Mouse (Mus musculus) intestine, embryonic 16.5 days (tissue): ENCODE measurements around the gene Commd9. TPM values are rescaled to one million over a fixed set of nuclear protein-coding genes. Genes with fewer than 3 reads are reported as not detected.
A peak's percentile ranks its signal among the peaks of the same experiment; 100 is the strongest.

ENCODE experiments used
- ATAC-seq: fragments of 200-750 bp; cut with Nextera tagmentation; 2 replicates; pipeline ENCODE4 v1.8.0; 2017; ENCODE audit warnings: moderate TSS enrichment, moderate library complexity
- H3K27ac ChIP-seq: fragments of 300-500 bp; sonication (generic); 2 replicates; pipeline ENCODE4 v1.5.1; 2014; ENCODE audit warnings: mild to moderate bottlenecking, low read length
- H3K27me3 ChIP-seq: fragments of 300-500 bp; sonication (generic); replicated peaks from 2 replicates; pipeline ENCODE4 v1.6.1; 2014; ENCODE audit warnings: low read length, control low read depth, mixed read lengths; ENCODE audit not compliant: control insufficient read depth, insufficient read depth
- H3K36me3 ChIP-seq: fragments of 300-500 bp; sonication (generic); 2 replicates; pipeline ENCODE4 v1.6.1; 2014; ENCODE audit warnings: low read length, control low read depth; ENCODE audit not compliant: control insufficient read depth, insufficient read depth
- H3K4me1 ChIP-seq: fragments of 300-500 bp; sonication (generic); 2 replicates; pipeline ENCODE4 v1.6.1; 2014; ENCODE audit warnings: low read length, control low read depth, mixed read lengths; ENCODE audit not compliant: control insufficient read depth, insufficient read depth
- H3K4me2 ChIP-seq: fragments of 300-500 bp; sonication (generic); 2 replicates; pipeline ENCODE4 v1.6.1; 2014; ENCODE audit warnings: low read depth, low read length, control low read depth
- H3K4me3 ChIP-seq: fragments of 300-500 bp; sonication (generic); 2 replicates; pipeline ENCODE4 v1.5.1; 2014; ENCODE audit warnings: mild to moderate bottlenecking, low read length
- H3K9ac ChIP-seq: fragments of 300-500 bp; sonication (generic); 2 replicates; pipeline ENCODE4 v1.6.1; 2014; ENCODE audit warnings: low read depth, low read length
- H3K9me3 ChIP-seq: fragments of 300-500 bp; sonication (generic); 2 replicates; pipeline ENCODE4 v1.6.1; 2016; ENCODE audit warnings: low read length, control low read depth; ENCODE audit not compliant: control insufficient read depth
- WGBS: fragments of 180-500 bp; shearing (Covaris S2); extraction: QIAGEN DNeasy Blood & Tissue Kit; methylation state at CpG from one replicate; pipeline ENCODE4 v1.1.7; 2014; 5-methylcytosine and 5-hydroxymethylcytosine counted together
- polyA plus RNA-seq: library from polyadenylated mRNA; unstranded; fragments of >200 nt; fragmentation: Nextera tagmentation; extraction: Ambion mirVana; gene quantifications from 2 replicates; pipeline ENCODE4 v1.2.1, GENCODE M21; 2015

Gene Commd9
- polyA plus RNA-seq, 1 experiment from 2014 or later, result 79.1 TPM

- ATAC-seq, result no peak
- 50% methylated on average over 3 of the region's 3 CpGs for WGBS
- H3K4me2 ChIP-seq, result no peak within 1 kb of the TSS
- H3K4me3 ChIP-seq, result no peak within 1 kb of the TSS
- H3K27ac ChIP-seq, result no peak within 1 kb of the TSS; the same call in 1 of the 2 replicates
- H3K4me1 ChIP-seq, result peaks cover 4% of the 10 kb centered on the region
- no peaks in the 10 kb centered on the region for H3K27me3 ChIP-seq
- H3K36me3 ChIP-seq, result no peaks in the 10 kb centered on the region
- H3K9me3 ChIP-seq, result no peaks in the 10 kb centered on the region
- H3K9ac ChIP-seq, result no peak within 1 kb of the TSS
Measured at GRCm38 (mm10) chr2:101882998-101883397, 3.0 kb upstream of the Commd9 start, which contains the start of gene Prr5l. Gene Prr5l, minus strand, starts transcription at chr2:101883027.

GRCm38 (mm10) chr2:101884286-101884685 is 1.8 kb upstream of the Commd9 start:
- Histone ChIP-seq H3K27me3 (no peaks in the 10 kb centered on the region), H3K9ac (no peak overlapping the region), H3K4me1 (peaks cover 4% of the 10 kb centered on the region), H3K9me3 (no peaks in the 10 kb centered on the region), H3K27ac (no peak overlapping the region), H3K4me2 (no peak overlapping the region), H3K36me3 (no peaks in the 10 kb centered on the region), H3K4me3 (no peak overlapping the region)
- ATAC-seq, result no peak
- 60% methylated on average over 2 of the region's 2 CpGs for WGBS

GRCm38 (mm10) chr2:101888886-101889285 is 2.8 kb downstream of the Commd9 start:
- Histone ChIP-seq H3K4me3 (no peak overlapping the region), H3K9me3 (no peaks in the 10 kb centered on the region), H3K4me1 (peaks cover 4% of the 10 kb centered on the region), H3K36me3 (no peaks in the 10 kb centered on the region), H3K9ac (no peak overlapping the region), H3K4me2 (no peak overlapping the region), H3K27me3 (no peaks in the 10 kb centered on the region), H3K27ac (no peak overlapping the region)
- WGBS, result 90% methylated on average over 8 of the region's 8 CpGs
- no peak for ATAC-seq

- Histone ChIP-seq H3K9ac (no peak overlapping the region), H3K36me3 (no peaks in the 10 kb centered on the region; the same call in 1 of the 2 replicates), H3K27me3 (no peaks in the 10 kb centered on the region), H3K4me1 (peaks cover 4% of the 10 kb centered on the region), H3K9me3 (no peaks in the 10 kb centered on the region), H3K27ac (no peak overlapping the region), H3K4me2 (no peak overlapping the region), H3K4me3 (no peak overlapping the region)
- ATAC-seq, result no peak
- 55% methylated on average over 7 of the region's 7 CpGs for WGBS
Measured at GRCm38 (mm10) chr2:101891143-101891542, 5.1 kb downstream of the Commd9 start.

GRCm38 (mm10) chr2:101894126-101894525 is 8.1 kb downstream of the Commd9 start:
- ATAC-seq, result no peak
- Histone ChIP-seq H3K36me3 (no peaks in the 10 kb centered on the region; the same call in 1 of the 2 replicates), H3K27ac (no peak overlapping the region), H3K9me3 (no peaks in the 10 kb centered on the region), H3K4me3 (no peak overlapping the region), H3K4me2 (no peak overlapping the region), H3K27me3 (no peaks in the 10 kb centered on the region), H3K9ac (no peak overlapping the region), H3K4me1 (no peaks in the 10 kb centered on the region)
- 90% methylated on average over 3 of the region's 3 CpGs for WGBS

GRCm38 (mm10) chr2:101896425-101897204 is 10.6 kb downstream of the Commd9 start:
- no peak overlapping the region for H3K4me2 ChIP-seq
- ATAC-seq, result peak; percentile 66; the same call in 1 of the 2 replicates
- no peak overlapping the region for H3K27ac ChIP-seq
- H3K4me1 ChIP-seq, result no peaks in the 10 kb centered on the region
- no peaks in the 10 kb centered on the region for H3K9me3 ChIP-seq
- no peaks in the 10 kb centered on the region; the same call in 1 of the 2 replicates for H3K36me3 ChIP-seq
- WGBS, result 67% methylated on average over 10 of the region's 10 CpGs
- no peak overlapping the region for H3K4me3 ChIP-seq
- H3K27me3 ChIP-seq, result no peaks in the 10 kb centered on the region
- H3K9ac ChIP-seq, result no peak overlapping the region

GRCm38 (mm10) chr2:101902196-101902595 is 16.1 kb downstream of the Commd9 start:
- 84% methylated on average over 4 of the region's 4 CpGs for WGBS
- Histone ChIP-seq H3K9me3 (no peaks in the 10 kb centered on the region), H3K27ac (no peak overlapping the region), H3K9ac (no peak overlapping the region), H3K36me3 (no peaks in the 10 kb centered on the region), H3K27me3 (no peaks in the 10 kb centered on the region), H3K4me2 (no peak overlapping the region), H3K4me3 (no peak overlapping the region), H3K4me1 (peaks cover 4% of the 10 kb centered on the region; the same call in 1 of the 2 replicates)
- ATAC-seq, result no peak

GRCm38 (mm10) chr2:101905534-101906378 is 19.7 kb downstream of the Commd9 start:
- Histone ChIP-seq H3K27me3 (no peaks in the 10 kb centered on the region), H3K36me3 (no peaks in the 10 kb centered on the region), H3K27ac (no peak overlapping the region), H3K9me3 (no peaks in the 10 kb centered on the region), H3K4me3 (peak overlapping the region; percentile 26), H3K4me2 (peak overlapping the region; percentile 52), H3K9ac (peak overlapping the region; percentile 51), H3K4me1 (peaks cover 4% of the 10 kb centered on the region; the same call in 1 of the 2 replicates)
- ATAC-seq, result peak; percentile 86
- 23% methylated on average over 21 of the region's 21 CpGs for WGBS

- H3K27ac ChIP-seq, result no peak overlapping the region
- peaks cover 4% of the 10 kb centered on the region; the same call in 1 of the 2 replicates for H3K4me1 ChIP-seq
- H3K4me2 ChIP-seq, result peak overlapping the region; percentile 52
- no peaks in the 10 kb centered on the region for H3K27me3 ChIP-seq
- WGBS, result 69% methylated on average over 5 of the region's 5 CpGs
- no peak; the same call in none of the 2 replicates for ATAC-seq
- no peak overlapping the region; the same call in 1 of the 2 replicates for H3K4me3 ChIP-seq
- no peaks in the 10 kb centered on the region for H3K36me3 ChIP-seq
- H3K9me3 ChIP-seq, result no peaks in the 10 kb centered on the region
- no peak overlapping the region for H3K9ac ChIP-seq
Measured at GRCm38 (mm10) chr2:101906379-101906690, 20.3 kb downstream of the Commd9 start.
